Mouse (Mus musculus): ENCODE results near the gene Olfr285. TPM values are rescaled to one million over a fixed set of nuclear protein-coding genes. Genes with fewer than 3 reads are reported as not detected.

Olfr285 gene
- polyA plus RNA-seq, 1 experiment from 2014 or later = not detected

Other genes starting within 250 kb of the Olfr285 start
- 28.8 and 31.4 TPM in 2 replicates for gene Pfkm, start 224.8 kb downstream of the Olfr285 start, polyA plus RNA-seq (2014; fragmentation: Nextera tagmentation; extraction: Ambion mirVana)
- 36.3 and 36.4 TPM in 2 replicates for gene Senp1, start 223.6 kb downstream of the Olfr285 start, polyA plus RNA-seq (2014; fragmentation: Nextera tagmentation; extraction: Ambion mirVana)
- 47.7 and 50.3 TPM in 2 replicates for gene Asb8, start 151.7 kb downstream of the Olfr285 start, polyA plus RNA-seq (2014; fragmentation: Nextera tagmentation; extraction: Ambion mirVana)
- 1.6 and 2.0 TPM in 2 replicates for gene Ccdc184, start 150.2 kb downstream of the Olfr285 start, polyA plus RNA-seq (2014; fragmentation: Nextera tagmentation; extraction: Ambion mirVana)
- gene Olfr288, start 121.8 kb downstream of the Olfr285 start, polyA plus RNA-seq (2014; fragmentation: Nextera tagmentation; extraction: Ambion mirVana) = not detected in 2 replicates
- not detected in 2 replicates for gene Gm44579, start 96.4 kb downstream of the Olfr285 start, polyA plus RNA-seq (2014; fragmentation: Nextera tagmentation; extraction: Ambion mirVana)
- gene Olfr287, start 96.3 kb downstream of the Olfr285 start, polyA plus RNA-seq (2014; fragmentation: Nextera tagmentation; extraction: Ambion mirVana) = not detected in 2 replicates
- gene Olfr286, start 82.9 kb downstream of the Olfr285 start, polyA plus RNA-seq (2014; fragmentation: Nextera tagmentation; extraction: Ambion mirVana) = not detected in 2 replicates
- not detected in 2 replicates for gene H1fnt, start 60.1 kb downstream of the Olfr285 start, polyA plus RNA-seq (2014; fragmentation: Nextera tagmentation; extraction: Ambion mirVana)
- 0.41 and 0.71 TPM in 2 replicates for gene Zfp641, start 21.2 kb downstream of the Olfr285 start, polyA plus RNA-seq (2014; fragmentation: Nextera tagmentation; extraction: Ambion mirVana)
- gene Olfr284, start 23.6 kb upstream of the Olfr285 start, polyA plus RNA-seq (2014; fragmentation: Nextera tagmentation; extraction: Ambion mirVana) = not detected in 2 replicates
- gene Olfr283, start 63.6 kb upstream of the Olfr285 start, polyA plus RNA-seq (2014; fragmentation: Nextera tagmentation; extraction: Ambion mirVana) = not detected in 2 replicates
- gene Olfr282, start 113.9 kb upstream of the Olfr285 start, polyA plus RNA-seq (2014; fragmentation: Nextera tagmentation; extraction: Ambion mirVana) = not detected in 2 replicates
- gene Olfr281, start 135.2 kb upstream of the Olfr285 start, polyA plus RNA-seq (2014; fragmentation: Nextera tagmentation; extraction: Ambion mirVana) = not detected in 2 replicates
- gene OR5BS1P, start 152.5 kb upstream of the Olfr285 start, polyA plus RNA-seq (2014; fragmentation: Nextera tagmentation; extraction: Ambion mirVana) = not detected in 2 replicates
- gene Lalba, start 165.4 kb upstream of the Olfr285 start, polyA plus RNA-seq (2014; fragmentation: Nextera tagmentation; extraction: Ambion mirVana) = 0.57 TPM in 1 of 2 replicates, not detected in the other
- not detected in 2 replicates for gene Olfr279, start 175.0 kb upstream of the Olfr285 start, polyA plus RNA-seq (2014; fragmentation: Nextera tagmentation; extraction: Ambion mirVana)
- gene Kansl2, start 216.9 kb upstream of the Olfr285 start, polyA plus RNA-seq (2014; fragmentation: Nextera tagmentation; extraction: Ambion mirVana) = 97.3 and 99.7 TPM in 2 replicates